Mouse (Mus musculus): ENCODE results near the gene Trmt13.
"Not testable (repeated sequence)": the region's sequence is repeated elsewhere in the genome, so short reads cannot be mapped to it uniquely, and the experiment has no call there.

Gene Trmt13

GRCm38 (mm10) chr3:116614295-116614892, at the start of gene Trmt13:
Gene Trmt13 (minus strand): TSS chr3:116614587.
- peak; percentile 54 for DNase-seq (ENCODE audit: low spot score)

GRCm38 (mm10) chr3:116662463-116662863, 48.1 kb upstream of the Trmt13 start, which contains the start of gene Mfsd14a:
Gene Mfsd14a (minus strand): TSS chr3:116662677.
- DNase-seq (ENCODE audit: low spot score) = peak; percentile 98

GRCm38 (mm10) chr3:116661870-116662414, 47.6 kb upstream of the Trmt13 start:
- peak; percentile 24 for DNase-seq (ENCODE audit: low spot score)

GRCm38 (mm10) chr3:116661288-116661869, 47.0 kb upstream of the Trmt13 start:
- no peak for DNase-seq (ENCODE audit: low spot score)

- DNase-seq (ENCODE audit: low spot score) = no peak
Observed at GRCm38 (mm10) chr3:116659856-116660430, 45.6 kb upstream of the Trmt13 start.

GRCm38 (mm10) chr3:116658928-116659565, 44.7 kb upstream of the Trmt13 start:
- DNase-seq (ENCODE audit: low spot score) = no peak

GRCm38 (mm10) chr3:116656184-116656965, 42.0 kb upstream of the Trmt13 start:
- no peak for DNase-seq (ENCODE audit: low spot score)

GRCm38 (mm10) chr3:116654051-116654450, 39.7 kb upstream of the Trmt13 start:
- not testable (repeated sequence) for DNase-seq (ENCODE audit: low spot score)

- no peak for DNase-seq (ENCODE audit: low spot score)
Observed at GRCm38 (mm10) chr3:116653278-116653945, 39.0 kb upstream of the Trmt13 start.

- no peak for DNase-seq (ENCODE audit: low spot score)
Observed at GRCm38 (mm10) chr3:116652033-116652446, 37.7 kb upstream of the Trmt13 start.

GRCm38 (mm10) chr3:116650698-116651097, 36.3 kb upstream of the Trmt13 start:
- DNase-seq (ENCODE audit: low spot score) = no peak

- no peak for DNase-seq (ENCODE audit: low spot score)
Observed at GRCm38 (mm10) chr3:116648805-116649204, 34.4 kb upstream of the Trmt13 start.

- DNase-seq (ENCODE audit: low spot score) = no peak
Observed at GRCm38 (mm10) chr3:116646387-116646786, 32.0 kb upstream of the Trmt13 start.

GRCm38 (mm10) chr3:116642373-116642772, 28.0 kb upstream of the Trmt13 start:
- no peak for DNase-seq (ENCODE audit: low spot score)

- DNase-seq (ENCODE audit: low spot score) = no peak
Observed at GRCm38 (mm10) chr3:116641811-116642371, 27.5 kb upstream of the Trmt13 start.

- no peak for DNase-seq (ENCODE audit: low spot score)
Observed at GRCm38 (mm10) chr3:116640024-116640423, 25.6 kb upstream of the Trmt13 start.

GRCm38 (mm10) chr3:116638572-116638971, 24.2 kb upstream of the Trmt13 start:
- no peak for DNase-seq (ENCODE audit: low spot score)

GRCm38 (mm10) chr3:116637693-116638476, 23.5 kb upstream of the Trmt13 start:
- DNase-seq (ENCODE audit: low spot score) = no peak

- no peak for DNase-seq (ENCODE audit: low spot score)
Observed at GRCm38 (mm10) chr3:116635799-116636198, 21.4 kb upstream of the Trmt13 start.

GRCm38 (mm10) chr3:116634853-116635252, 20.5 kb upstream of the Trmt13 start:
- DNase-seq (ENCODE audit: low spot score) = no peak
